Mouse (Mus musculus): ENCODE measurements around the gene Chsy1.

Gene Chsy1

GRCm38 (mm10) chr7:66214477-66214876 lies 105.2 kb downstream of the Chsy1 start:
- DNase-seq (ENCODE audit: low spot score in 2 of 2): no peak

GRCm38 (mm10) chr7:66215911-66216310 lies 106.6 kb downstream of the Chsy1 start:
- no peak for DNase-seq (ENCODE audit: low spot score in 2 of 2)

- no peak for DNase-seq (ENCODE audit: low spot score in 2 of 2)
These were observed 107.7 kb downstream of the Chsy1 start for GRCm38 (mm10) chr7:66217011-66217410.

- DNase-seq (ENCODE audit: low spot score in 2 of 2): no peak
These were observed 108.3 kb downstream of the Chsy1 start for GRCm38 (mm10) chr7:66217531-66218094.

GRCm38 (mm10) chr7:66218193-66219014 lies 109.1 kb downstream of the Chsy1 start:
- DNase-seq (ENCODE audit: low spot score in 2 of 2): no peak

- DNase-seq (ENCODE audit: low spot score in 2 of 2): no peak
These were observed 109.9 kb downstream of the Chsy1 start for GRCm38 (mm10) chr7:66219028-66219793.

GRCm38 (mm10) chr7:66219794-66220227 lies 110.5 kb downstream of the Chsy1 start:
- no peak for DNase-seq (ENCODE audit: low spot score in 2 of 2)

- no peak for DNase-seq (ENCODE audit: low spot score in 2 of 2)
These were observed 113.3 kb downstream of the Chsy1 start for GRCm38 (mm10) chr7:66222621-66223091.
